ENCODE assay signal across 25 mouse cellular contexts in the genomic region with DNA sequence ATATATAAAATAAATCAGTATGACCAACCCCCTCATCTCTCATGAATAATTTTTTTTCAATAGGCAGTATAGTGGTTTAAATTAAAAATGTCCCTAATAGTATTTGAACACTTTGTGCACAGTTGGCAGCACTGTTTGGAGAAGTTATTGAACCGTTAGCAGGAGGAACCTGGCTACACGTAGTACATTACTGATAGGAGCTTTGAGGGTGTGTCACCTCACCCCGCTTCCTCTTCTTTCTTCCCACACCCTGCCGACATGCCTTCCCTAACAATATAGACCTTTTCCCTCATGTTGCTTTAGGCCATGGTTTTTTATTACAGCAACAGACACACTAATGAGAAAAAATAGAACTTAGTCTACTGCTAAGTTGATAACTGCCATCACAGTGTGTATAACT.
"Had no signal": no experiment of that assay in that cellular context is flagged by ENCODE, and none has a peak within 500 bp of the region (broad histone marks: within the 10 kb centered on the region; RNA-seq: fewer than 3 reads in every experiment).

No protein-coding gene starts in this region.

- H3K9me3 ChIP-seq: embryonic facial prominence, embryonic 10.5 days; embryonic facial prominence, embryonic 12.5 days; embryonic facial prominence, embryonic 13.5 days; embryonic facial prominence, embryonic 15.5 days; forebrain, embryonic 10.5 days; forebrain, embryonic 12.5 days; forebrain, embryonic 13.5 days; forebrain, embryonic 15.5 days; heart, embryonic 10.5 days had no signal

- H3K27me3 ChIP-seq: embryonic facial prominence, embryonic 12.5 days; embryonic facial prominence, embryonic 13.5 days; embryonic facial prominence, embryonic 15.5 days; forebrain, embryonic 12.5 days; forebrain, embryonic 13.5 days; forebrain, embryonic 15.5 days had no signal

- H3K4me3 ChIP-seq: embryonic facial prominence, embryonic 10.5 days; embryonic facial prominence, embryonic 12.5 days; embryonic facial prominence, embryonic 13.5 days; embryonic facial prominence, embryonic 15.5 days; erythroblast, embryonic 14.5 days; forebrain, embryonic 10.5 days; forebrain, embryonic 12.5 days; forebrain, embryonic 13.5 days; forebrain, embryonic 15.5 days; gastrocnemius, adult 2 months; heart, adult 2 months; heart, embryonic 10.5 days had no signal

- H3K27ac ChIP-seq: embryonic facial prominence, embryonic 10.5 days; embryonic facial prominence, embryonic 12.5 days; embryonic facial prominence, embryonic 13.5 days; embryonic facial prominence, embryonic 15.5 days; forebrain, embryonic 10.5 days; forebrain, embryonic 12.5 days; forebrain, embryonic 13.5 days; forebrain, embryonic 15.5 days; gastrocnemius, adult 2 months; heart, adult 2 months; heart, embryonic 10.5 days had no signal

- H3K4me1 ChIP-seq: embryonic facial prominence, embryonic 10.5 days; embryonic facial prominence, embryonic 12.5 days; embryonic facial prominence, embryonic 13.5 days; embryonic facial prominence, embryonic 15.5 days; forebrain, embryonic 10.5 days; forebrain, embryonic 12.5 days; forebrain, embryonic 13.5 days; forebrain, embryonic 15.5 days; heart, embryonic 10.5 days had no signal

- DNase-seq: cerebellum, adult 9-11 months; cerebellum, postnatal 10 days; cerebellum, postnatal 14 days; cerebellum, postnatal 25 days; cerebellum, postnatal 36 days; embryo, embryonic 11 days; forebrain, postnatal 0 days; gastrocnemius, adult 2 months; gastrocnemius, postnatal 10 days; gastrocnemius, postnatal 14 days; gastrocnemius, postnatal 25 days; gastrocnemius, postnatal 36 days; heart, adult 11 months; heart, adult 18-20 months; heart, adult 2 months had no signal

- H3K9ac ChIP-seq: embryonic facial prominence, embryonic 12.5 days; embryonic facial prominence, embryonic 13.5 days; embryonic facial prominence, embryonic 15.5 days; forebrain, embryonic 12.5 days; forebrain, embryonic 13.5 days; forebrain, embryonic 15.5 days; forebrain, postnatal 0 days had no signal

- H3K36me3 ChIP-seq: embryonic facial prominence, embryonic 10.5 days; embryonic facial prominence, embryonic 12.5 days; embryonic facial prominence, embryonic 13.5 days; embryonic facial prominence, embryonic 15.5 days; forebrain, embryonic 10.5 days; forebrain, embryonic 12.5 days; forebrain, embryonic 15.5 days; heart, embryonic 10.5 days had no signal
